Mouse (Mus musculus) testis, postnatal 10 days (tissue): ENCODE results near the gene Ttyh3.

Experiments used
- DNase-seq: peaks from one replicate; pipeline ENCODE4 v3.0.0; 2021; ENCODE audit warnings: low spot score

Ttyh3 gene

GRCm38 (mm10) chr5:140575381-140575866 lies 73.4 kb downstream of the Ttyh3 start:
- DNase-seq, result no peak

DNA sequence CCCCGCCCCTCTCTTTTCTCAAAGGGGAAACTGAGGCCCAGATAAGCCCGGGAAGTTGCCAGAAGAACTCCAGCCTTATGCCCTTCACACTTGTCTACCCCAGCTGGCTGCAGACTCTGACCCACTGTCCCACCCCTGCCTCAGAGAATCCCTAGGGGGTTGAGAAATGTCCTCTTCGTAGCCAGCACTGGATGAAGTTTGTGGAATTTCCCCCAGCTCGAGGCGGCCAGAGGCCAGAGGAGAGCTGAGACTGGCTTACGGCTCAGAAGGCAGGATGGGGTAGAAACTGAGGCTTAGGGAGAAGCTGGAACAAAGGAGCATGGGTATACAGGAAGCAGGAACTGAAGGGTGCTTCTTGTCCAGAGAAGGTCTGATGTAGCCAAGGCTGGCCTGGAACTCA lies 76.2 kb downstream of the Ttyh3 start:
- no peak for DNase-seq

GRCm38 (mm10) chr5:140571673-140572072 lies 77.2 kb downstream of the Ttyh3 start:
- DNase-seq, result peak; percentile 69

- no peak for DNase-seq
Observed at GRCm38 (mm10) chr5:140571201-140571600, 77.6 kb downstream of the Ttyh3 start.
